Mouse (Mus musculus) small intestine, adult 2 months (tissue): ENCODE data around the gene Dppa4.

ENCODE experiments used
- CTCF ChIP-seq: fragments of 200-500 bp; IDR thresholded peaks from 2 replicates; pipeline ENCODE4 v1.5.1; 2012; ENCODE audit warnings: low read depth, mild to moderate bottlenecking, control low read depth, inconsistent platforms, low read length, moderate library complexity, mixed read lengths; ENCODE audit not compliant: insufficient replicate concordance, insufficient read length; ENCODE audit errors: extremely low read depth
- POLR2A ChIP-seq: fragments of 200-500 bp; IDR thresholded peaks from 2 replicates; pipeline ENCODE4 v1.6.1; 2012; ENCODE audit warnings: low read depth, mild to moderate bottlenecking, control low read depth, inconsistent platforms, low read length, moderate library complexity

DNA sequence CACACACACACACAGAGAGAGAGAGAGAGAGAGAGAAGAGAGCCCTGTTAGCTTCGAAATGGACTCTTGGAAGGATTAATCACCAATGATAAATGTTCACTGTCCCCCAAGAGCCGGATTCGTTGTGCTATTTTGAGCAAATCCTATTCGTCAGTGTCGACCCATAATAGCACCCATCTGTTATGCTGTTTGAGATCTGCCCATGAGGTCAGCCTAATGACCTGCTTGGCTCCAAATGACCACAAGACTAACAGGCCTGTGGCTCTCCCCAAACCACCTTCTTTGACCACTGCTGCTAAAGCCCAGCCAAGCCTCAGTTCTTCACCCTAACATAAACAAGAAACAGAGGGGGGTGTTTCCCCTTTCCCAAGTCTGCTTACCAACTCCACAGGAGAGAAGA, 43.4 kb downstream of the Dppa4 start:
- TF ChIP-seq CTCF (no peak), POLR2A (no peak)
